Mouse (Mus musculus) embryonic fibroblast, embryonic 13.5 days (primary cell): ENCODE results near the gene Slc35e3.

ENCODE experiments used
- CTCF ChIP-seq: IDR thresholded peaks from 2 replicates; pipeline ENCODE4 v1.5.1; 2011; ENCODE audit warnings: mild to moderate bottlenecking, control low read depth, low read length, moderate library complexity, borderline replicate concordance; ENCODE audit not compliant: insufficient read depth
- POLR2A ChIP-seq: IDR thresholded peaks from 2 replicates; pipeline ENCODE4 v1.6.1; 2011; ENCODE audit warnings: low read depth, mild to moderate bottlenecking, control low read depth, low read length, moderate library complexity

- TF ChIP-seq POLR2A (no peak), CTCF (no peak)
Observed at GRCm38 (mm10) chr10:117762281-117762830, 16.2 kb upstream of the Slc35e3 start.
